Comparison of ENCODE assay signal across 8 mouse cellular contexts in the genomic region with DNA sequence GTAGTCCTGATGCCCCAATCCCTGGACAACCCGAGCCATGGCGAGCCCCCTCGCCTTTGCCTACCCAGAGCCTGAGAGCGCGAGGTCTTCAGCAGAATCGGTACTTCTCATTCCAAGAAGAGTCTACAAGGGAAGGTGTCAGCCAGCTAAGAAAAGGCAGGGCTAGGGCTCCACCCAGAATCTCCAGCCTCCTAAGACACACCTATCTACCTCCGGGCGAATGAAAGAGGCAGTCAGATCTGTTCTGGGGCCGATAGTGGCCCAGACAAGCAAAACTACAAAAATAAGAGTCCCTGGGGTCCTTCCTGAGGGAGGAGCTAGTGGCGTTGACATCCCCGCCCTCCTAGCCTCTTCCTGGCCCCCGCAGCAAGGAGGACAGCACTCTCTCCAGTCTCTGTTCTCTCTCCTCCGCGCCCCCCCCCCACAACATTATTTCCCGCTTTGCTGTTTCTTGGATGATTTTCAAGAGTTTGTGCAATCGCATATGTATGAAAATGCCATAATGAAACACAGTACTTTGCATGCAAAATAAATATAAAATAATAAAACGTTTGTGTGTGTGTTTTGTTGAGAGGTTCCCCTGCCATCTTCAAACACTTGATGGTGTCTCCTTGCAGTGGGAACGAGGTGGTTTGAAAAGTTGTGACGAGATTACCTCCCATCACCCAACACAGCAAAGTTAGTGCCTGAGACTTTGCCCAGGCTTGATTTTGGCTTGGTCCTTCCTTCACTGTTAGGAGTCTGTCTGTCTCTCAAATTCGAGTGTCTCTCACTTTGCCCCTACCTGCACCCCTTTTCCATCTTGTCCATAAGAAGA. TPM values are rescaled to one million over a fixed set of nuclear protein-coding genes. Genes with fewer than 3 reads are reported as not detected.
A peak's percentile ranks its signal among the peaks of the same experiment; 100 is the strongest.
DNase-seq lines count a peak whose midpoint lies in the region; ATAC-seq and TF ChIP-seq lines count a peak whose summit lies in the region.

No protein-coding gene starts in this region.

- no peaks in the 10 kb centered on the region for H3K9me3 ChIP-seq in kidney, embryonic 14.5 days (ENCODE audit: control insufficient read depth, low read length)
- no peaks in the 10 kb centered on the region for H3K9me3 ChIP-seq in hindbrain, embryonic 12.5 days (replicated peaks)
- no peaks in the 10 kb centered on the region for H3K9me3 ChIP-seq in liver, embryonic 14.5 days (ENCODE audit: control insufficient read depth, low read length)
- no peaks in the 10 kb centered on the region for H3K9me3 ChIP-seq in neural tube, embryonic 13.5 days

- TF ChIP-seq EP300 in liver, embryonic 14.5 days (IDR thresholded peaks at IDR 0.05; ENCODE audit: low read depth), result no peak

- H3K4me1 ChIP-seq in kidney, embryonic 14.5 days (ENCODE audit: control insufficient read depth, insufficient read depth, low read length), result peaks cover 16% of the 10 kb centered on the region
- peaks cover 23% of the 10 kb centered on the region; the same call in 1 of the 2 replicates for H3K4me1 ChIP-seq in hindbrain, embryonic 12.5 days
- peaks cover 29 to 31% of the 10 kb centered on the region in 2 experiments for H3K4me1 ChIP-seq in liver, embryonic 14.5 days (replicated peaks; ENCODE audit: control insufficient read depth in 2 of 2, insufficient read depth in 2 of 2, low read length in 1 of 2)
- peaks cover 22% of the 10 kb centered on the region; the same call in 1 of the 2 replicates for H3K4me1 ChIP-seq in neural tube, embryonic 13.5 days (replicated peaks)

- no peak for DNase-seq in kidney, adult 8-10 months
- DNase-seq in liver, embryonic 14.5 days (ENCODE audit: low read depth in 3 of 3, low spot score in 3 of 3), result peak; percentile 79 to 91 (median 81)
- DNase-seq in cerebellum, postnatal 36 days, result no peak
- no peak for DNase-seq in gastrocnemius, adult 8-10 months (ENCODE audit: low spot score in 2 of 2)

- peak overlapping the region; percentile 74; the same call in 1 of the 2 replicates for H3K27ac ChIP-seq in kidney, embryonic 14.5 days (ENCODE audit: low read depth, low read length)
- H3K27ac ChIP-seq in hindbrain, embryonic 12.5 days, result no peak overlapping the region
- H3K27ac ChIP-seq in liver, embryonic 14.5 days, result peak overlapping the region; percentile 73
- no peak overlapping the region for H3K27ac ChIP-seq in neural tube, embryonic 13.5 days (replicated peaks)

- H3K4me2 ChIP-seq in kidney, embryonic 14.5 days (replicated peaks; ENCODE audit: low read depth, low read length), result peak overlapping the region; percentile 94
- peak overlapping the region; percentile 86 for H3K4me2 ChIP-seq in hindbrain, embryonic 12.5 days (replicated peaks)
- peak overlapping the region; percentile 83 for H3K4me2 ChIP-seq in liver, embryonic 14.5 days (ENCODE audit: low read depth)
- H3K4me2 ChIP-seq in neural tube, embryonic 13.5 days, result peak overlapping the region; percentile 96

- H3K36me3 ChIP-seq in kidney, embryonic 14.5 days (ENCODE audit: control insufficient read depth, insufficient read depth, low read length), result no peaks in the 10 kb centered on the region
- H3K36me3 ChIP-seq in hindbrain, embryonic 12.5 days, result no peaks in the 10 kb centered on the region
- no peaks in the 10 kb centered on the region for H3K36me3 ChIP-seq in liver, embryonic 14.5 days (replicated peaks; ENCODE audit: control insufficient read depth, insufficient read depth, low read depth)
- H3K36me3 ChIP-seq in neural tube, embryonic 13.5 days, result no peaks in the 10 kb centered on the region

- no peaks in the 10 kb centered on the region for H3K27me3 ChIP-seq in kidney, embryonic 14.5 days (ENCODE audit: control insufficient read depth, insufficient read depth, low read length)
- peaks cover 12% of the 10 kb centered on the region; the same call in 1 of the 2 replicates for H3K27me3 ChIP-seq in hindbrain, embryonic 12.5 days
- H3K27me3 ChIP-seq in liver, embryonic 14.5 days (ENCODE audit: control insufficient read depth, insufficient read depth, low read length), result no peaks in the 10 kb centered on the region
- H3K27me3 ChIP-seq in neural tube, embryonic 13.5 days, result peaks cover 22% of the 10 kb centered on the region

- 0 out of 2 replicates have a peak, but pooled peaks have one; percentile 21 for ATAC-seq in kidney, embryonic 14.5 days (ENCODE audit: low FRiP score, low TSS enrichment)
- peak; percentile 86 for ATAC-seq in erythroblast, adult 5-6 weeks (replicated peaks; ENCODE audit: low FRiP score, poor library complexity, severe bottlenecking)
- no peak for ATAC-seq in hindbrain, embryonic 12.5 days (ENCODE audit: low FRiP score)
- ATAC-seq in liver, embryonic 14.5 days (ENCODE audit: insufficient read depth), result peak; percentile 84
- no peak for ATAC-seq in neural tube, embryonic 13.5 days (ENCODE audit: low read depth)

- peak overlapping the region; percentile 83 for H3K9ac ChIP-seq in kidney, embryonic 14.5 days (ENCODE audit: low read depth, low read length)
- H3K9ac ChIP-seq in hindbrain, embryonic 12.5 days, result peak overlapping the region; percentile 64; the same call in 1 of the 2 replicates
- peak overlapping the region; percentile 67 for H3K9ac ChIP-seq in liver, embryonic 14.5 days (replicated peaks)
- peak overlapping the region; percentile 81 for H3K9ac ChIP-seq in neural tube, embryonic 13.5 days

- peak overlapping the region; percentile 60 for H3K4me3 ChIP-seq in kidney, embryonic 14.5 days (ENCODE audit: low read length)
- H3K4me3 ChIP-seq in hindbrain, embryonic 12.5 days, result peak overlapping the region; percentile 50
- H3K4me3 ChIP-seq in liver, embryonic 14.5 days (ENCODE audit: insufficient read depth in 1 of 2, low read depth in 2 of 2, low read length in 2 of 2), result peak overlapping the region; percentile 67 to 71
- peak overlapping the region; percentile 54 for H3K4me3 ChIP-seq in neural tube, embryonic 13.5 days

- TF ChIP-seq CTCF in liver, embryonic 14.5 days (IDR thresholded peaks at IDR 0.05; ENCODE audit: low read depth), result no peak

- 1% methylated on average over 19 of the region's 20 CpGs for WGBS in kidney, embryonic 14.5 days
- 3% methylated on average over 20 of the region's 20 CpGs for WGBS in hindbrain, embryonic 12.5 days
- WGBS in liver, embryonic 14.5 days (ENCODE audit: insufficient replicate concordance), result 1% methylated on average over 20 of the region's 20 CpGs
- WGBS in neural tube, embryonic 13.5 days, result 3% methylated on average over 20 of the region's 20 CpGs

RNA-seq across cellular contexts. Expression of gene Ggta1, which starts 1.7 kb away (rescaled TPM):
- polyA plus RNA-seq in kidney, embryonic 14.5 days (2014; fragmentation: Nextera tagmentation; extraction: Ambion mirVana), result 10.3 and 21.5 TPM in 2 replicates
- total RNA-seq in erythroblast, adult 5-6 weeks (2015; ENCODE audit: low replicate concordance), result 7.9 and 9.8 TPM in 2 replicates
- total RNA-seq in erythroblast, adult 5-6 weeks (2017; ENCODE audit: low replicate concordance), result 18.4 and 20.8 TPM in 2 replicates
- 6.4 and 7.6 TPM in 2 replicates for polyA plus RNA-seq in hindbrain, embryonic 12.5 days (2016; fragmentation: Nextera tagmentation; extraction: Ambion mirVana)
- polyA plus RNA-seq in liver, embryonic 14.5 days (2012; rRNA removed), result 4.4 and 6.3 TPM in 2 replicates
- 7.0 and 7.6 TPM in 2 replicates for polyA plus RNA-seq in liver, embryonic 14.5 days (2014; fragmentation: Nextera tagmentation; extraction: Ambion mirVana)
- polyA plus RNA-seq in neural tube, embryonic 13.5 days (2015; fragmentation: Nextera tagmentation; extraction: Ambion mirVana), result 8.7 and 8.8 TPM in 2 replicates
- total RNA-seq in gastrocnemius, adult 8-10 months (2022), result 1 to 10 TPM; 3.3 to 5.5 (median 4.0) TPM

Comparison
In these comparisons a context has a peak if more than half of its experiments do, and no peak if none do; other contexts are left out.
1. ATAC-seq: peak in kidney, embryonic 14.5 days (single experiment), erythroblast, adult 5-6 weeks (single experiment) and liver, embryonic 14.5 days (single experiment); none in hindbrain, embryonic 12.5 days (single experiment) and neural tube, embryonic 13.5 days (single experiment).
2. H3K27ac ChIP-seq: peak in kidney, embryonic 14.5 days (single experiment) and liver, embryonic 14.5 days (single experiment); none in hindbrain, embryonic 12.5 days (single experiment) and neural tube, embryonic 13.5 days (single experiment).
3. DNase-seq: peak in liver, embryonic 14.5 days (3 of 3); none in kidney, adult 8-10 months (0 of 2), cerebellum, postnatal 36 days (0 of 2) and gastrocnemius, adult 8-10 months (0 of 2).
4. Peak in every context shown above with its lines, with median percentiles within 50 percentile points of each other: H3K4me2 ChIP-seq, H3K4me3 ChIP-seq and H3K9ac ChIP-seq.